Mouse (Mus musculus): ENCODE measurements around the gene Unc13a.
"Not testable (repeated sequence)": the region's sequence is repeated elsewhere in the genome, so short reads cannot be mapped to it uniquely, and the experiment has no call there.

Gene Unc13a

DNA sequence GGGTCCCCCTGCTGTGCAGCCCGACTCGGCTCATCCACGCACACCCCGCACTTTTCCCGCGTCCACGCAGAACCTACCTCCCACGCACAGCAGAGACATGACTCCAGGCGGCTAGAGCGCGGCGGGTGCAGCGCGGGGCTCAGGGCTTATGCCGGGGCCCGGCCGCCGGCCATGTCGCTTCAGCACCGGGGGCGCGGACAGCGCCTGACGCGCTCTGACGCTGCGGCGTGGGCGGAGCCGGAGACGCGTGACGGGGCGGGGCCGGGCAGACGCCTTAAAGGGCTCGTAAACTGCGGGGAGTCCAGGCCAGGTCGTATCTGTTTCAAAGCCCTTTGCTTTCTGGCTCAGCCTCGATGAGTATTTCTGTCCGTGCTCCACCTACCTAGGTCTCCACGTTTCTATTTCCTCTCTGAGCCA, at the start of gene Unc13a:
Gene Unc13a (minus strand): TSS at position 209 of the 417 bp plus-strand sequence.
- peak; percentile 84 for DNase-seq (ENCODE audit: low spot score)

DNA sequence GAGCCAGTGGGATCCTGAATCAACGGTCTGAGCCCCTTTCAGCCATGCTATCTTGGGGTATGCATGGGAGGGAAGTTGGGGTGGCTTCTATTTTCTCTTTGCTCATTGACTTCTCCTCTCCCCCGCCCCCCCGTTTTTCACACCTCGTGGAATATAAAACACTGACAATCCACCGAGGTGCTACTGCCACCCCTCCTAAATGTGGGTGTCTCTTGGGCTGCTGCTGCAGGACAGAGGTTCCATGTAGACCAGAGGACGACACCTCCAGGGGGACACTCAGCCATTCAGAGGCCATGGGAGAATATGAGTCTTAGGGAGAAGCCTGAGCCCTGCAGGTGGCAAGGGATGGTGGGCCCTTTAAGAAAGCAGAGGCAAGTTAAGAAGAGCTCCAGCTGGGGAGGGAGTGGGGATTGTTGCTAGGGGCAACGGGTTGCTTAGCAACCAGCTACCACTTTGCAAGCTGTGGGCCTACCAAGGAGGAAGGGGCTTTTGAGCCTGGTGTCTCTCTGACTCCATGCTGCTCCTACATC, 48.4 kb upstream of the Unc13a start:
- DNase-seq (ENCODE audit: low spot score): no peak

DNA sequence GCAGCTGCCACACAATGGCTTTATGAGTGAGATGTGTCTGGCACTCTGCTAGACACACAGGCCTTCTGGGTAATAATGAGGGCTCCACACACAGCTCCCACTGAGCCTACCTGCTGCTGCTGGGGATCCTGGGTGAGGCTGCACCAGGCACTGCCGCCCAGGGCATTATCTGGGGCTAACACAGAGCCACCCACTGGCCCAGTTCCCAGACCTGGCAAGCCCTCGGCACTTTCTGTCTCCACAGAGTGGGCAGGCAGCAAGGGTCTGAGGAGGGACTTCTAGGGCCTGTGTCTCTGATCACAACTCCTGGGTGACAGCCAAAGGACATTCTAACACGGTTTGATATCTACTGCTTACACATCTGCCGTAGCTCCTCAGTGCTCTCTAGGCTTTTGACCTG, 47.7 kb upstream of the Unc13a start:
- DNase-seq (ENCODE audit: low spot score): peak; percentile 55

DNA sequence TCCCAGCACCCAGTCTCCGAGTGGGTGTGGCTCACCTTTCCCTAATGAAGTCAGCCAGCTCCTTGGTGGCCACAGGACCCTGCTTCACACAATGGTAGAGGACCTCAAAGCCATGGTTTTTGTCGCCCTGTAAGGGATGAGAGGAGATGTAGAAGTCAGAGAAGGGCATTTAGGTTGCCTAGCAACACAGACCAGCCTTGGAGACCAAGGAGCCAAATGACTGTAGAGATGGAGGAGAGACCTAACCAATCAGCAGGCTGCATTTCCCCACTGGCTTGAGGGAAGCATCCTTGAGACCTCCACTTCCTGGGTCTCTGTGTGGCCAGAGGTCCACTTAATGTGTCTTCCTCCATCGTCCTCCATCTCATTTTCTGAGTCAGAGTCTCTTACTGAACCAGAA, 46.7 kb upstream of the Unc13a start:
- no peak for DNase-seq (ENCODE audit: low spot score)

GRCm38 (mm10) chr8:71717096-71717495, 45.5 kb upstream of the Unc13a start:
- no peak for DNase-seq (ENCODE audit: low spot score)

DNA sequence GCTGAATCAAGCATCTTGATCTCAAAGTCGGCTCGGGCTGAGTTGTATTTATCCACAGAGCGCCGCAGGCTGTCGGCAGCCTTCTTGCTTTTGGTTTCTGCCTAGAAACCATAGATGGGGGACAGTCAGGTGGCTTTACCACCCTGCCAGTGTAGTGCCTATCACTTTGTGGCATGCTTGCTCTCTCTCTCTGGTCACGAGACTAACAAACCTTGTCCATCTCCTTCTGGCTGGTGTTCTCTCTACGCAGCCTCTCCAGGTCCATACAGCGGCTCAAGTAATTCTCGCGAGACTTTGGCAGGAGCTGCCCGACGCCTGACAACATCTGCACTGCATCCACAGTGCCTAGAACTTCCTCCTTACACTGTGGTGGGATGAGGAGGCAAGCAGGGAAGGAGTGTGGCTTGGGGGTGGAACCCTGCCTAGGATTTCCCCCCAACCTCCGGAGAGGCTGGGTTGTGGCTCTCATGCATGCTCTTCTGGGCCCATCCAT, 45.0 kb upstream of the Unc13a start:
- DNase-seq (ENCODE audit: low spot score): no peak

DNA sequence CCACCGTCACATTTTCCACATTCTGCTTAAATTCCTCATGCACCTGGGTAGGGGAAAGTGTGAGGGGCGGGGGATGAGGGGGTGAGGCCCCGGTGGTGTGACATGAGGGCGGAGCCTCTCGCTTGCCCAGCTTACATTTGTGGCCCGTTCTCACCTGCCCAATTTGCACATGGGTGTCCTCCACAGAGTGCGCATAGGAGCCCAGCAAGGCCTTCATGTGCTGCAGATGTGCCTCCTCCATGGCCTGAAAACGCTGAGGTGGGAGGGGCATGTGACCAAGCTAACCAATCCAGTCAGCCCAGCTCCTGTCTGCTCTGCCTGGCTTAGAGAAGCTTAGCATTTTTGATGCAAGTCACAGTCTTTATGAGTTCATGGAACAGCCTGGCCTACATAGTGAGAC, 44.0 kb upstream of the Unc13a start:
- no peak for DNase-seq (ENCODE audit: low spot score)

- DNase-seq (ENCODE audit: low spot score): no peak
Observed at GRCm38 (mm10) chr8:71711574-71711973, 40.0 kb upstream of the Unc13a start.

GRCm38 (mm10) chr8:71709800-71710446, 38.4 kb upstream of the Unc13a start:
- DNase-seq (ENCODE audit: low spot score): peak; percentile 69

DNA sequence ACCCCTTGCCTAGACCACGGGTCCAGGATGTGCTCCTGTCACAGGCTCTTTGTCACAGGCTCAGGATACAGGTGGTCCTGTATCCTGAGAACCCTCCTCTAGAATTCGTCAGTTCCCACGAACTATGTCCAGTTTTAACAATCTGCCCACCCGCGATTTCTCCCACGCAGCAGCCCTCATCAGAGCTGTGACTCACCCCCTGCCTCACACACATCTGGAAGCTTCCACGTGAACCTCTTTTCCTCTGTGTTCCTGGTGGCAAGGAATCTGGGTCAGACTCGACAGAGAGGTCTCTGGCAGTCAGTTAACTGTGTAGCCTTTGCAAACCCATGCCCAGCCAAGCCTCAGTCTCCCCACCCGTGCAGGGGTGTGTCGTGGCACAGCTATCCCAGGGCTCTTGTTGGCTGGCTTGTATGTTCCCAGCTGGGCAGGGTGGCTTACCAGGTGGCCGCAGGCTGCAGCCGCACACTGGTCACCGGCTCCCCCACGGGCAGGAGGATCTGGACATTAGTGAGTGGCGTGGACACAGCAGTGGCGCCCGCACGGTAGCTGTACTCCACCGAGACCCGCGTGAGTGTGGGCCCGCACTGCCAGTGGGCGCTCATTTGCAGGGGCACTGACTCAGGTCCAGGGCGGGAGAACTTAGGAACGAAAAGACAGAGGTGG, 37.7 kb upstream of the Unc13a start:
- DNase-seq (ENCODE audit: low spot score): no peak

- DNase-seq (ENCODE audit: low spot score): no peak
Observed at GRCm38 (mm10) chr8:71707874-71708273, 36.3 kb upstream of the Unc13a start.

DNA sequence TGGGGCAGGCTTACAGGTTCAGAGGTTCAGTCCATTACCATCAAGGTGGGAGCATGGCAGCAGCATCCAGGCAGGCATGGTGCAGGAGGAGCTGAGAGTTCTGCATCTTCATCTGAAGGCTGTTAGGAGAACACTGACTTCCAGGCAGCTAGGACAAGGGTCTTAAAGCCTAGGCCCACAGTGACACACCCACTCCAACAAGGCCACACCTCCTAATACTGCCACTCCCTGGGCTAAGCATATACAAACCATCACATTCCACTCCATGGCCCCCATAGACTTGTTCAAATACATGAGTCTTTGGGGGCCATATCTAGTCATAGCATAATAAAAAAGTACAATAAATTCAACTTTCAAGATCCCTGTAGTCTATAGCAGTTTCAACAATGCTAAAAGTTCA, 31.8 kb upstream of the Unc13a start:
- not testable (repeated sequence) for DNase-seq (ENCODE audit: low spot score)

- no peak for DNase-seq (ENCODE audit: low spot score)
Observed at GRCm38 (mm10) chr8:71702923-71703322, 31.4 kb upstream of the Unc13a start.

DNA sequence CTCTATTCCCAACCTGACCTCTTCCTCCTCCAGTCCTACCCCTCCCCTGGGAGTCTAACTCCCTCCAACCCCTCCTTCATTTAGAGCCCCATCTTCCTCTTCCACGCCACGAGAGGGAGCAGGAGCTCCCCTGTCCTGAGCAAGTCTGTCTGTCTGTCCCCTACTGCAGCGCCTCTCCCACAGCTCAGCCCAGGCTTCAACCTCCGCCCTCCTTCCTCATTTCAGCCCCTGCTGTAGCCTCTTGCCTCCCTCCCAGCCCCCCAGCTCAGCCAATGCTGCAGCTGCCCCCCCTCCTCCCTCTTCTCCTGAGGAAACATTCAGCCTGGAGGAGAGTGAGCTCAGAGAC, 30.5 kb upstream of the Unc13a start:
- DNase-seq (ENCODE audit: low spot score): no peak

GRCm38 (mm10) chr8:71701414-71702086, 30.0 kb upstream of the Unc13a start, which contains the start of gene B3gnt3:
TSS of gene B3gnt3 (minus strand) at chr8:71701789.
- DNase-seq (ENCODE audit: low spot score): no peak

DNA sequence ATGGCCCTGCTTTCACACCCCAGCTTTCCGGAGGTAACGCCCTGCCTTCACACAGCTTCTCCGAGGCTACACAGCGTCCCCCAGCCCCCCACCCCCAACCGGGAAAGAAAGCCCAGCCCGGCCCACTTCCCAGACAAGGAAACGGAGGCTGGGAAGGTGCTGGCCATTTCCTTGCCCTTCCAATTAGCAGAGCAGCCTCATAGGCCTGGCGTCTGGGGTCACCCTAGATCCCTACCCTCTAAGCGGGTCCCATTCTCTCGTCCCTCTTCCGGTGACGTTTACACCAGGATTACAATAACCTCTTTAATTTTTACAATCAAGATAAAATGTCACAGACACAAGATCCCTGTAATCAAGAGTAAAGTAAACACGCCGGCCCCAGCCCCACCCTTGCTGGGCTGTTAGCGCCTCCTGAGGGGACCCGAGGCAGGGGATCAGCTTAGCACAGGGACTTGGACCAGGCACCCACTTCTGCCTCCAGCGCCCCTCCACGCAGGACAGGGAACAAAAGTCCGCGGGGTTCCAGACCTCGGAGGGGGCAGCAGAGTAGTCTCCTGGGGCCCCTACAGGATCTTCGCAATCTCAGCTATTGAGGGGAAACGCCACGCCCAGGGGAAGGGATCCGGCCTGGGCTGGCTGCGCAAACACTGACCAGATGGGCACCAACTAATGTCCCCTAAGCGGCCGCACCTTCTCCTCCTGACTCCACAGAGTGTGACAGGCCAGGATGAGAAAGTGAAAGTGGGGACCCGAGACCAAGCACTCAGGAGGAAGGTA, 29.1 kb upstream of the Unc13a start:
- no peak for DNase-seq (ENCODE audit: low spot score)

DNA sequence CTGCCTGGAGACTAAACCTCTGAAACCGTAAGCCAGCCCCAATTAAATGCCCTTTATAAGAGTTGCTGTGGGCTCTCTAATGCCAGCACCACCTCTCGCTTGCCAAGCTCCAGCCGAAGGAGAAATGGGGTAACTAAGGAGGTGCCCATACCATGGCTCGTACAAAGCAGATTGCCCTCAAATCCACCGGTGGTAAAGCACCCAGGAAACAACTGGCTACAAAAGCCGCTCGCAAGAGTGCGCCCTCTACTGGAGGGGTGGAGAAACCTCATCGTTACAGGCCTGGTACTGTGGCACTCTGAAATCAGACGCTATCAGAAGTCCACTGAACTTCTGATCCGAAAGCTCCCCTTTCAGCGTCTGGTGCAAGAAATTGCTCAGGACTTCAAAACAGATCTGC, 23.9 kb upstream of the Unc13a start:
- DNase-seq (ENCODE audit: low spot score): not testable (repeated sequence)

GRCm38 (mm10) chr8:71693166-71694041, 21.8 kb upstream of the Unc13a start:
- no peak for DNase-seq (ENCODE audit: low spot score)

DNA sequence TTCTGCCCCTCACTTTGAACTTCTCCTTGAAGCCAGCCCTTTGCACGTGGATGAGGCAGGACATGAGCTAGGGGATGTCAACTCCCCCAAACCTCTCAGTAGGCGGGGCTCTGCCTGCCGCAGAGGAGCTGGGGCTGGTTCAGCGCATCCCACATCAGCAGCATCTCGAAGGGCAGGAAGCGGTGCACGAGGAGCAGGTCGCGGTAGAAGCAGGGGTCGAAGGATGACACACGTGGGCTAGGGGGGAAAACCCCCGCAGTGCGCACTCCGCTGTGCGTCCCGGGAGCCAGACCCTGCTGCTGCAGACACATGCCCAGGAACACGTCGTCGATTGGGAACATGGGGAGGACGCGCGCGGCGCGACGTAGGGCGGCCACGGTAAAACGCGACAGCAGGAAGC, 21.0 kb upstream of the Unc13a start:
- no peak for DNase-seq (ENCODE audit: low spot score)

DNA sequence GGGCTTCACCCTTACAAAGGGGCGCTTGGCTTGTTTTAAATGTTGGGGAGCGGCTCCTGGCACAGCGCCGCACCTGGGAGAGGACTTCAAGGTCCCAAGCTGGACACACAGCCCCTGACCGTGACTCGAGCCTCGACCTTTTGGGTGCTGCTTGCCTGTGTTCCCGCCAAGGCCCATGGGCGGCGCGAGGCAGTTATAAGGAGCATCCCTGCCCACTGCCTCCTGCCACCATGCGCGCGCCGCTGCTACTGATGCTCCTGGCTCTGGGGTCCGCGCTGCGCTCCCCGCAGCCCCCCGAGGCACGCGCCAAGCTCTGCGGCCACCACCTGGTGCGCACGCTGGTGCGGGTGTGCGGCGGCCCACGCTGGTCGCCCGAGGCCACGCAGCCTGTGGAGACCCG, 17.5 kb upstream of the Unc13a start, which contains the start of gene Insl3:
Gene Insl3 (plus strand): TSS at position 187 of the 400 bp plus-strand sequence.
- no peak for DNase-seq (ENCODE audit: low spot score)

GRCm38 (mm10) chr8:71687616-71688015, 16.1 kb upstream of the Unc13a start:
- DNase-seq (ENCODE audit: low spot score): no peak
